Mouse (Mus musculus) CH12F3 (cell line): ENCODE measurements around the gene 4933427D14Rik.

Source experiments
- in situ Hi-C: fragments of 300-500 bp; cut with MboI; formaldehyde crosslinking; loops from 2 replicates; pipeline ENCODE4 v1.14.3; 2020; ENCODE audit warnings: low sequenced_read_pairs

4933427D14Rik gene

GRCm38 (mm10) chr11:72147910-72148309 is 59.3 kb downstream of the 4933427D14Rik start:
- in situ Hi-C loops, result no loop called here

GRCm38 (mm10) chr11:72145877-72146248 is 61.4 kb downstream of the 4933427D14Rik start:
- in situ Hi-C loops, result no loop called here

GRCm38 (mm10) chr11:72145182-72145876 is 61.9 kb downstream of the 4933427D14Rik start:
- in situ Hi-C loops, result no loop called here

GRCm38 (mm10) chr11:72142889-72143288 is 64.4 kb downstream of the 4933427D14Rik start:
- in situ Hi-C loops, result no loop called here

- in situ Hi-C loops, result no loop called here
These were observed 67.1 kb downstream of the 4933427D14Rik start for GRCm38 (mm10) chr11:72140198-72140597.

- in situ Hi-C loops, result no loop called here
These were observed 70.9 kb downstream of the 4933427D14Rik start for GRCm38 (mm10) chr11:72136231-72136982.

- in situ Hi-C loops, result no loop called here
These were observed 71.7 kb downstream of the 4933427D14Rik start, which contains the start of gene Pitpnm3 for GRCm38 (mm10) chr11:72135383-72136158. Pitpnm3 (minus strand) TSS chr11:72135778.

- in situ Hi-C loops, result no loop called here
These were observed 72.5 kb downstream of the 4933427D14Rik start for GRCm38 (mm10) chr11:72134536-72135382.

GRCm38 (mm10) chr11:72133075-72133474 is 74.2 kb downstream of the 4933427D14Rik start:
- in situ Hi-C loops, result no loop called here

GRCm38 (mm10) chr11:72132266-72132665 is 75.0 kb downstream of the 4933427D14Rik start:
- in situ Hi-C loops, result no loop called here

GRCm38 (mm10) chr11:72131697-72132096 is 75.6 kb downstream of the 4933427D14Rik start:
- in situ Hi-C loops, result no loop called here

- in situ Hi-C loops, result no loop called here
These were observed 76.4 kb downstream of the 4933427D14Rik start for GRCm38 (mm10) chr11:72130905-72131304.

GRCm38 (mm10) chr11:72130472-72130871 is 76.8 kb downstream of the 4933427D14Rik start:
- in situ Hi-C loops, result no loop called here

GRCm38 (mm10) chr11:72130021-72130420 is 77.2 kb downstream of the 4933427D14Rik start:
- in situ Hi-C loops, result no loop called here

GRCm38 (mm10) chr11:72129032-72129894 is 78.0 kb downstream of the 4933427D14Rik start:
- in situ Hi-C loops, result no loop called here

GRCm38 (mm10) chr11:72127450-72128189 is 79.6 kb downstream of the 4933427D14Rik start:
- in situ Hi-C loops, result no loop called here

- in situ Hi-C loops, result no loop called here
These were observed 81.5 kb downstream of the 4933427D14Rik start for GRCm38 (mm10) chr11:72125781-72126180.

GRCm38 (mm10) chr11:72123531-72123930 is 83.7 kb downstream of the 4933427D14Rik start:
- in situ Hi-C loops, result no loop called here

- in situ Hi-C loops, result no loop called here
These were observed 86.9 kb downstream of the 4933427D14Rik start for GRCm38 (mm10) chr11:72120354-72120753.
